Mouse (Mus musculus) ovary, postnatal 14 days (tissue): ENCODE results near the gene Megf11.
"Not testable (repeated sequence)": the region's sequence is repeated elsewhere in the genome, so short reads cannot be mapped to it uniquely, and the experiment has no call there.

Experiments used
- DNase-seq: peaks from one replicate; pipeline ENCODE4 v3.0.0; 2022; ENCODE audit warnings: low spot score

Megf11 gene

GRCm38 (mm10) chr9:64651689-64652088, 266.3 kb downstream of the Megf11 start:
- DNase-seq = no peak

- DNase-seq = no peak
These were observed 266.7 kb downstream of the Megf11 start for GRCm38 (mm10) chr9:64652138-64652537.

- no peak for DNase-seq
These were observed 267.5 kb downstream of the Megf11 start for GRCm38 (mm10) chr9:64652841-64653361.

GRCm38 (mm10) chr9:64654723-64655122, 269.3 kb downstream of the Megf11 start:
- DNase-seq = no peak

- no peak for DNase-seq
These were observed 271.2 kb downstream of the Megf11 start for GRCm38 (mm10) chr9:64656613-64657012.

GRCm38 (mm10) chr9:64660222-64660621, 274.8 kb downstream of the Megf11 start:
- DNase-seq = no peak

GRCm38 (mm10) chr9:64664612-64665011, 279.2 kb downstream of the Megf11 start:
- DNase-seq = no peak

- DNase-seq = peak; percentile 15
These were observed 281.1 kb downstream of the Megf11 start for GRCm38 (mm10) chr9:64666549-64666948.

GRCm38 (mm10) chr9:64667513-64667912, 282.1 kb downstream of the Megf11 start:
- DNase-seq = peak; percentile 30

- DNase-seq = no peak
These were observed 282.6 kb downstream of the Megf11 start for GRCm38 (mm10) chr9:64668001-64668400.

GRCm38 (mm10) chr9:64671341-64672319, 286.2 kb downstream of the Megf11 start:
- not testable (repeated sequence) for DNase-seq

- no peak for DNase-seq
These were observed 301.9 kb downstream of the Megf11 start for GRCm38 (mm10) chr9:64687122-64688014.

GRCm38 (mm10) chr9:64688015-64688394, 302.6 kb downstream of the Megf11 start:
- DNase-seq = no peak

- no peak for DNase-seq
These were observed 305.3 kb downstream of the Megf11 start for GRCm38 (mm10) chr9:64690771-64691170.

GRCm38 (mm10) chr9:64691176-64691575, 305.8 kb downstream of the Megf11 start:
- DNase-seq = peak; percentile 46

GRCm38 (mm10) chr9:64693094-64693493, 307.7 kb downstream of the Megf11 start:
- DNase-seq = no peak

GRCm38 (mm10) chr9:64695266-64695665, 309.8 kb downstream of the Megf11 start:
- DNase-seq = no peak

GRCm38 (mm10) chr9:64696404-64696803, 311.0 kb downstream of the Megf11 start:
- no peak for DNase-seq

GRCm38 (mm10) chr9:64697006-64697405, 311.6 kb downstream of the Megf11 start:
- DNase-seq = no peak

GRCm38 (mm10) chr9:64697677-64698076, 312.3 kb downstream of the Megf11 start:
- DNase-seq = no peak

GRCm38 (mm10) chr9:64698586-64698985, 313.2 kb downstream of the Megf11 start:
- no peak for DNase-seq
